Comparison of ENCODE assay signal across 21 mouse cellular contexts in genomic region chr9:42859959-42860794, GRCm38 (mm10).
A peak's percentile ranks its signal among the peaks of the same experiment; 100 is the strongest.
DNase-seq lines count a peak whose midpoint lies in the region; ATAC-seq and TF ChIP-seq lines count a peak whose summit lies in the region.
"Had no signal": no experiment of that assay in that cellular context is flagged by ENCODE, and none has a peak within 500 bp of the region (broad histone marks: within the 10 kb centered on the region; RNA-seq: fewer than 3 reads in every experiment).

No protein-coding gene starts in this region.

- no peaks in the 10 kb centered on the region for H3K9me3 ChIP-seq in lung, embryonic 14.5 days (ENCODE audit: low read depth, low read length)
- no peaks in the 10 kb centered on the region for H3K9me3 ChIP-seq in lung, postnatal 0 days (ENCODE audit: low read length)
- no peaks in the 10 kb centered on the region for H3K9me3 ChIP-seq in heart, embryonic 12.5 days (replicated peaks)
- H3K9me3 ChIP-seq: forebrain, embryonic 12.5 days; hindbrain, embryonic 12.5 days; limb, embryonic 10.5 days; neural tube, embryonic 13.5 days had no signal

- 0 out of 2 replicates have a peak overlapping the region, but pooled peaks have one; percentile 18 for H3K27ac ChIP-seq in lung, embryonic 14.5 days (ENCODE audit: low read depth)
- H3K27ac ChIP-seq in lung, postnatal 0 days (ENCODE audit: low read length) = no peak overlapping the region
- no peak overlapping the region for H3K27ac ChIP-seq in left cerebral cortex, adult 2 months
- no peak overlapping the region for H3K27ac ChIP-seq in heart, embryonic 12.5 days (ENCODE audit: poor library complexity, severe bottlenecking)
- H3K27ac ChIP-seq: forebrain, embryonic 12.5 days; hindbrain, embryonic 12.5 days; limb, embryonic 10.5 days; neural tube, embryonic 13.5 days had no signal

- no peaks in the 10 kb centered on the region for H3K27me3 ChIP-seq in lung, embryonic 14.5 days (ENCODE audit: insufficient read depth, low read length)
- H3K27me3 ChIP-seq in lung, postnatal 0 days (replicated peaks; ENCODE audit: insufficient read depth, low read length) = no peaks in the 10 kb centered on the region
- H3K27me3 ChIP-seq in heart, embryonic 12.5 days (replicated peaks) = 0 out of 2 replicates have a peak, but pooled peaks cover 11% of the 10 kb centered on the region

- TF ChIP-seq CTCF in lung, embryonic 14.5 days (IDR thresholded peaks at IDR 0.05; ENCODE audit: low read depth) = no peak
- TF ChIP-seq CTCF in lung, postnatal 0 days (IDR thresholded peaks at IDR 0.05) = no peak
- no peak for TF ChIP-seq CTCF in left cerebral cortex, adult 2 months (IDR thresholded peaks at IDR 0.05)

- no peaks in the 10 kb centered on the region for H3K36me3 ChIP-seq in lung, embryonic 14.5 days (ENCODE audit: insufficient read depth)
- no peaks in the 10 kb centered on the region for H3K36me3 ChIP-seq in lung, postnatal 0 days (ENCODE audit: insufficient read depth, low read length)
- no peaks in the 10 kb centered on the region for H3K36me3 ChIP-seq in heart, embryonic 12.5 days
- H3K36me3 ChIP-seq: forebrain, embryonic 12.5 days; hindbrain, embryonic 12.5 days; limb, embryonic 10.5 days; neural tube, embryonic 13.5 days had no signal

- no peak for ATAC-seq in lung, embryonic 14.5 days (ENCODE audit: insufficient read depth)
- ATAC-seq in lung, postnatal 0 days = no peak
- ATAC-seq in activated CD4-positive, CD25-positive, alpha-beta regulatory T cell, adult 4 months = peak; percentile 59
- peak; percentile 61; the same call in 1 of the 2 replicates for ATAC-seq in megakaryocyte, adult 5-6 weeks (ENCODE audit: poor library complexity, severe bottlenecking)
- ATAC-seq in heart, embryonic 12.5 days (ENCODE audit: insufficient number of reproducible peaks, low FRiP score) = no peak

- DNase-seq in lung, embryonic 14.5 days = no peak
- no peak for DNase-seq in lung, postnatal 0 days (ENCODE audit: low spot score)
- peak; percentile 34 for DNase-seq in thymus, postnatal 4 days
- DNase-seq in urinary bladder, postnatal 14 days (ENCODE audit: low spot score) = no peak
- no peak for DNase-seq in left cerebral cortex, adult 2 months (ENCODE audit: extremely low spot score in 1 of 2, low spot score in 2 of 2)
- DNase-seq: cerebellum, adult 8-10 months; gastrocnemius, postnatal 14 days; kidney, adult 8-10 months; kidney, postnatal 25 days; lung, adult 18-20 months; lung, postnatal 36 days; right cerebral cortex, postnatal 14 days had no signal

- no peak overlapping the region for H3K4me2 ChIP-seq in lung, embryonic 14.5 days
- no peak overlapping the region for H3K4me2 ChIP-seq in lung, postnatal 0 days (replicated peaks; ENCODE audit: low read depth, low read length)
- no peak overlapping the region for H3K4me2 ChIP-seq in heart, embryonic 12.5 days
- H3K4me2 ChIP-seq: forebrain, embryonic 12.5 days; hindbrain, embryonic 12.5 days; liver, embryonic 11.5 days; midbrain, embryonic 11.5 days; neural tube, embryonic 13.5 days had no signal

- 63% methylated on average over 10 of the region's 10 CpGs for WGBS in lung, embryonic 14.5 days
- 65% methylated on average over 10 of the region's 10 CpGs for WGBS in lung, postnatal 0 days
- WGBS in heart, embryonic 12.5 days = 72% methylated on average over 10 of the region's 10 CpGs

- intact Hi-C loops in left cerebral cortex, adult 2 months (cut with DNase I) = no loop called here

- H3K9ac ChIP-seq in lung, embryonic 14.5 days = no peak overlapping the region
- H3K9ac ChIP-seq in lung, postnatal 0 days (replicated peaks; ENCODE audit: low read depth) = no peak overlapping the region
- H3K9ac ChIP-seq in heart, embryonic 12.5 days = no peak overlapping the region
- H3K9ac ChIP-seq: forebrain, embryonic 12.5 days; hindbrain, embryonic 12.5 days; neural tube, embryonic 13.5 days had no signal

- no peak overlapping the region for H3K4me3 ChIP-seq in lung, embryonic 14.5 days (ENCODE audit: low read depth, low read length)
- H3K4me3 ChIP-seq in lung, postnatal 0 days (ENCODE audit: low read depth, low read length) = no peak overlapping the region
- no peak overlapping the region for H3K4me3 ChIP-seq in left cerebral cortex, adult 2 months
- no peak overlapping the region for H3K4me3 ChIP-seq in heart, embryonic 12.5 days
- H3K4me3 ChIP-seq: forebrain, embryonic 12.5 days; hindbrain, embryonic 12.5 days; limb, embryonic 10.5 days; neural tube, embryonic 13.5 days had no signal

- no peak for TF ChIP-seq EP300 in lung, postnatal 0 days (IDR thresholded peaks at IDR 0.05)

- peaks cover 29% of the 10 kb centered on the region for H3K4me1 ChIP-seq in lung, embryonic 14.5 days (ENCODE audit: insufficient read depth)
- no peaks in the 10 kb centered on the region; the same call in 1 of the 2 replicates for H3K4me1 ChIP-seq in lung, postnatal 0 days (ENCODE audit: insufficient read depth, low read depth, low read length)
- H3K4me1 ChIP-seq in heart, embryonic 12.5 days (replicated peaks) = peaks cover 2% of the 10 kb centered on the region; the same call in 1 of the 2 replicates

Comparison
In these comparisons a context has a peak if more than half of its experiments do, and no peak if none do; other contexts are left out.
1. ATAC-seq: peak in activated CD4-positive, CD25-positive, alpha-beta regulatory T cell, adult 4 months (single experiment) and megakaryocyte, adult 5-6 weeks (single experiment); none in lung, embryonic 14.5 days (single experiment), lung, postnatal 0 days (single experiment) and heart, embryonic 12.5 days (single experiment).